Mouse (Mus musculus): ENCODE results near the gene Pfkl.
"Not testable (repeated sequence)": the region's sequence is repeated elsewhere in the genome, so short reads cannot be mapped to it uniquely, and the experiment has no call there.

Gene Pfkl

GRCm38 (mm10) chr10:77971709-77972553 lies 38.0 kb downstream of the Pfkl start:
- DNase-seq (ENCODE audit: inconsistent age in 2 of 2, low spot score in 1 of 2) = no peak

GRCm38 (mm10) chr10:77971191-77971590 lies 38.7 kb downstream of the Pfkl start:
- no peak for DNase-seq (ENCODE audit: inconsistent age in 2 of 2, low spot score in 1 of 2)

GRCm38 (mm10) chr10:77970481-77970880 lies 39.4 kb downstream of the Pfkl start, which contains the start of gene Trpm2:
Gene Trpm2 (minus strand): TSS chr10:77970563.
- peak in 1 of 2 experiments; percentile 52 for DNase-seq (ENCODE audit: inconsistent age in 2 of 2, low spot score in 1 of 2)

GRCm38 (mm10) chr10:77969973-77970325 lies 39.9 kb downstream of the Pfkl start:
- no peak for DNase-seq (ENCODE audit: inconsistent age in 2 of 2, low spot score in 1 of 2)

GRCm38 (mm10) chr10:77969274-77969972 lies 40.5 kb downstream of the Pfkl start:
- peak; percentile 57 to 73 for DNase-seq (ENCODE audit: inconsistent age in 2 of 2, low spot score in 1 of 2)

- peak in 1 of 2 experiments; percentile 24 for DNase-seq (ENCODE audit: inconsistent age in 2 of 2, low spot score in 1 of 2)
These were observed 45.9 kb downstream of the Pfkl start for GRCm38 (mm10) chr10:77963971-77964370.

GRCm38 (mm10) chr10:77962725-77963124 lies 47.2 kb downstream of the Pfkl start:
- DNase-seq (ENCODE audit: inconsistent age in 2 of 2, low spot score in 1 of 2) = no peak

- DNase-seq (ENCODE audit: inconsistent age in 2 of 2, low spot score in 1 of 2) = not testable (repeated sequence)
These were observed 59.4 kb downstream of the Pfkl start for GRCm38 (mm10) chr10:77950468-77950867.

- DNase-seq (ENCODE audit: inconsistent age in 2 of 2, low spot score in 1 of 2) = no peak
These were observed 70.2 kb downstream of the Pfkl start for GRCm38 (mm10) chr10:77939685-77940084.
